Mouse (Mus musculus) CH12.LX (cell line): ENCODE data around the gene Zfp358.

Experiments
- CTCF ChIP-seq, 2 experiments: IDR thresholded peaks in 1 of 2; conservative IDR thresholded peaks in 1 of 2; 2 replicates each; pipeline ENCODE4 v1.5.1; 2011 to 2012; ENCODE audit warnings: low read depth in 2 of 2, low read length in 2 of 2, improper control_type of control experiment in 1 of 2, inconsistent platforms in 1 of 2, mild to moderate bottlenecking in 1 of 2, moderate library complexity in 1 of 2
- E2F4 ChIP-seq: IDR thresholded peaks from 2 replicates; pipeline ENCODE4 v1.6.1; 2011; ENCODE audit warnings: low read depth, low read length, improper control_type of control experiment; ENCODE audit not compliant: insufficient replicate concordance
- ETS1 ChIP-seq: conservative IDR thresholded peaks from 2 replicates; pipeline ENCODE4 v1.6.1; 2012; ENCODE audit warnings: low read depth, mild to moderate bottlenecking, inconsistent platforms, low read length, improper control_type of control experiment, moderate library complexity
- JUND ChIP-seq: conservative IDR thresholded peaks from 2 replicates; pipeline ENCODE4 v1.6.1; 2011; ENCODE audit warnings: low read depth, low read length, improper control_type of control experiment
- MAZ ChIP-seq: IDR thresholded peaks from 2 replicates; pipeline ENCODE4 v1.6.1; 2012; ENCODE audit warnings: low read depth, mild to moderate bottlenecking, inconsistent platforms, low read length, improper control_type of control experiment, moderate library complexity
- MEF2A ChIP-seq: IDR thresholded peaks from 2 replicates; pipeline ENCODE4 v1.6.1; 2014; ENCODE audit warnings: low read depth, mild to moderate bottlenecking, inconsistent platforms, low read length, improper control_type of control experiment, borderline replicate concordance
- UBTF ChIP-seq: IDR thresholded peaks from 2 replicates; pipeline ENCODE4 v1.6.1; 2012; ENCODE audit warnings: low read depth, mild to moderate bottlenecking, inconsistent platforms, low read length, improper control_type of control experiment, moderate library complexity
- ZC3H11A ChIP-seq: IDR thresholded peaks from 2 replicates; pipeline ENCODE4 v1.6.1; 2012; ENCODE audit warnings: low read depth, mild to moderate bottlenecking, inconsistent platforms, low read length, improper control_type of control experiment

DNA sequence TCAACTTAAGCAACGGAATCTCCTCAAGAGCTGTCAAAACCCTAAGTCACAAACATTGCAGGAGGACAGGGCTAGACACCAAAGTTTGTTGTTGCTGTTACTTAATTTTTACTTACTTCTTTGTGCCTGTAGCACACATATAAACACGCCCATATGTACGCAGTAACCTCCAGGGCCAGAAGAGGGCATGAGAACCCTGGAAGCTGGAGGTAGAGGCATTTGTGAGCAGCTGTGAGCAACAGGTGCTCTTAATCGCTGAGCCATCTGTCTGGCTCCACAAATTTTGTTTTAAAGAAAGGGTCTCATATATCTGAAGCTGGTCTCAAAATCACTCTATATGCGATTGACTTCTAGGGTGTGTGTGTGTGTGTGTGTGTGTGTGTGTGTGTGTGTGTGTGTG, 28.6 kb upstream of the Zfp358 start:
- peak in 1 of 2 experiments; percentile 66; a peak in 2 of 4 replicates for TF ChIP-seq CTCF (conservative IDR thresholded peaks at IDR 0.05 in 1 of 2, IDR thresholded peaks at IDR 0.05 in 1 of 2; ENCODE audit: low read depth in 2 of 2, low read length in 2 of 2)
- TF ChIP-seq ZC3H11A = no peak
- no peak for TF ChIP-seq ETS1
- TF ChIP-seq E2F4 = no peak
- TF ChIP-seq JUND = no peak
- TF ChIP-seq MAZ = no peak
- no peak for TF ChIP-seq MEF2A
- no peak for TF ChIP-seq UBTF
